Mouse (Mus musculus) megakaryocyte, embryonic 14.5 days (primary cell): ENCODE data around the gene Hmgcs1.

Experiments used
- FLI1 ChIP-seq: IDR thresholded peaks from 2 replicates; pipeline ENCODE4 v1.6.1; 2012; ENCODE audit warnings: low read length, inconsistent platforms, mixed read lengths
- GATA1 ChIP-seq: IDR thresholded peaks from 3 replicates; pipeline ENCODE4 v1.6.1; 2012; ENCODE audit warnings: mixed read lengths, low read length, inconsistent platforms, borderline replicate concordance

DNA sequence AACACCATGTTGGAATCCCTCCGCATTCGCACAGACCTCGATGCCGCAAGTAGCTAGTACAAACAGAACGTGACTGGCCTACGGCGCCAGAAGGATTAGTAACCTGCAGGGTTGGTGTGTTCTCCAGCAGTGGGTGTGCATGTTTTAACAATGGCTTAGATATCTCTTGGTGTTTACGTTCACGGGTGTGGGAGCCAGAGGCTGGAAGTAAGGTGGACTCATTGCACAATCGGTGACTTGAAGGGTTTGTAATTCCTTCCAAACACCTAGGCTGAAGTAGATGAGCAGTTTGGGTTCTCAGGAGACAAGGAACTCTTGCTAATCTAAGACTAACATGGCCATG, 20.1 kb downstream of the Hmgcs1 start:
- TF ChIP-seq GATA1 = no peak
- TF ChIP-seq FLI1 = no peak
